In genomic region chr8:47286081-47286700, GRCm38 (mm10) we compare ENCODE assay signal across 10 mouse cellular contexts.
DNase-seq lines count a peak whose midpoint lies in the region; ATAC-seq lines count a peak whose summit lies in the region.
"Had no signal": no experiment of that assay in that cellular context is flagged by ENCODE, and none has a peak within 500 bp of the region (broad histone marks: within the 10 kb centered on the region; RNA-seq: fewer than 3 reads in every experiment).

No protein-coding gene starts in this region.

- H3K27me3 ChIP-seq in heart, embryonic 11.5 days (ENCODE audit: control insufficient read depth, insufficient read depth, low read length) = peaks cover 4% of the 10 kb centered on the region; the same call in 1 of the 2 replicates
- no peaks in the 10 kb centered on the region; the same call in 1 of the 2 replicates for H3K27me3 ChIP-seq in embryonic facial prominence, embryonic 10.5 days (replicated peaks; ENCODE audit: low read depth, poor library complexity, severe bottlenecking)
- H3K27me3 ChIP-seq in hindbrain, embryonic 12.5 days = no peaks in the 10 kb centered on the region
- no peaks in the 10 kb centered on the region for H3K27me3 ChIP-seq in midbrain, embryonic 12.5 days

- H3K36me3 ChIP-seq in heart, embryonic 11.5 days (ENCODE audit: control insufficient read depth, insufficient read depth, low read length) = no peaks in the 10 kb centered on the region
- H3K36me3 ChIP-seq in embryonic facial prominence, embryonic 10.5 days (replicated peaks) = peaks cover 9% of the 10 kb centered on the region; the same call in 1 of the 2 replicates
- no peaks in the 10 kb centered on the region for H3K36me3 ChIP-seq in hindbrain, embryonic 12.5 days
- H3K36me3 ChIP-seq in midbrain, embryonic 12.5 days = no peaks in the 10 kb centered on the region

- H3K9me3 ChIP-seq in heart, embryonic 11.5 days (replicated peaks; ENCODE audit: control insufficient read depth, low read length) = no peaks in the 10 kb centered on the region
- no peaks in the 10 kb centered on the region for H3K9me3 ChIP-seq in embryonic facial prominence, embryonic 10.5 days
- H3K9me3 ChIP-seq in hindbrain, embryonic 12.5 days (replicated peaks) = no peaks in the 10 kb centered on the region
- H3K9me3 ChIP-seq in midbrain, embryonic 12.5 days = no peaks in the 10 kb centered on the region

- no peak for ATAC-seq in heart, embryonic 11.5 days (replicated peaks; ENCODE audit: insufficient number of reproducible peaks, low FRiP score, low TSS enrichment)
- ATAC-seq in hindbrain, embryonic 12.5 days (ENCODE audit: low FRiP score) = no peak
- no peak for ATAC-seq in midbrain, embryonic 12.5 days (ENCODE audit: low FRiP score, low read depth)

- H3K4me1 ChIP-seq in heart, embryonic 11.5 days (ENCODE audit: control insufficient read depth, insufficient read depth, low read length) = peaks cover 9% of the 10 kb centered on the region; the same call in 1 of the 2 replicates
- H3K4me1 ChIP-seq in embryonic facial prominence, embryonic 10.5 days = peaks cover 79% of the 10 kb centered on the region
- peaks cover 57% of the 10 kb centered on the region for H3K4me1 ChIP-seq in hindbrain, embryonic 12.5 days
- peaks cover 62% of the 10 kb centered on the region for H3K4me1 ChIP-seq in midbrain, embryonic 12.5 days

- no peak overlapping the region for H3K27ac ChIP-seq in heart, embryonic 11.5 days (ENCODE audit: low read depth, low read length)
- H3K27ac ChIP-seq in embryonic facial prominence, embryonic 10.5 days (replicated peaks) = peak overlapping the region; percentile 98; the same call in 1 of the 2 replicates
- peak overlapping the region; percentile 58 for H3K27ac ChIP-seq in hindbrain, embryonic 12.5 days
- peak overlapping the region; percentile 99 for H3K27ac ChIP-seq in midbrain, embryonic 12.5 days (replicated peaks)

- H3K4me3 ChIP-seq in heart, embryonic 11.5 days (ENCODE audit: low read depth, low read length) = peak overlapping the region; percentile 79
- peak overlapping the region; percentile 91 for H3K4me3 ChIP-seq in embryonic facial prominence, embryonic 10.5 days
- H3K4me3 ChIP-seq in hindbrain, embryonic 12.5 days = peak overlapping the region; percentile 80
- peak overlapping the region; percentile 98 for H3K4me3 ChIP-seq in midbrain, embryonic 12.5 days

- peak overlapping the region; percentile 90 for H3K4me2 ChIP-seq in heart, embryonic 11.5 days
- H3K4me2 ChIP-seq in hindbrain, embryonic 12.5 days (replicated peaks) = peak overlapping the region; percentile 80
- peak overlapping the region; percentile 90 for H3K4me2 ChIP-seq in midbrain, embryonic 12.5 days (replicated peaks)

- no peak for DNase-seq in heart, adult 11 months
- no peak for DNase-seq in embryonic facial prominence, embryonic 10.5 days (ENCODE audit: low spot score)
- DNase-seq in gastrocnemius, postnatal 10 days = no peak
- DNase-seq in gastrocnemius, adult 8-10 months (ENCODE audit: low spot score in 2 of 2) = no peak
- no peak for DNase-seq in lung, adult 18-20 months
- DNase-seq: kidney, postnatal 10 days; lung, adult 2 months had no signal

- H3K9ac ChIP-seq in heart, embryonic 11.5 days (ENCODE audit: low read depth, low read length) = no peak overlapping the region
- H3K9ac ChIP-seq in hindbrain, embryonic 12.5 days = peak overlapping the region; percentile 100
- H3K9ac ChIP-seq in midbrain, embryonic 12.5 days (replicated peaks) = peak overlapping the region; percentile 99

- 72% methylated on average over 12 of the region's 12 CpGs for WGBS in heart, embryonic 11.5 days (ENCODE audit: insufficient replicate concordance)
- 76% methylated on average over 12 of the region's 12 CpGs for WGBS in embryonic facial prominence, embryonic 10.5 days
- 54% methylated on average over 12 of the region's 12 CpGs for WGBS in hindbrain, embryonic 12.5 days
- 44% methylated on average over 12 of the region's 12 CpGs for whole genome bisulfite sequencing in midbrain, embryonic 12.5 days
